Mouse (Mus musculus): ENCODE measurements at regions not wholly inside any gene's neighbourhood (a gene's known extent, or its start where the extent isn't known, plus 50 kb on each side); places are given as distances from the start of the nearest gene placed in this dataset.

- Histone ChIP-seq H3K4me2 (ENCODE audit: low read depth, low read length) (no peak overlapping the region), H3K9me3 (replicated peaks; ENCODE audit: control insufficient read depth, low read length) (no peaks in the 10 kb centered on the region), H3K27me3 (ENCODE audit: control insufficient read depth, insufficient read depth, low read length) (no peaks in the 10 kb centered on the region), H3K27ac (ENCODE audit: low read length) (no peak overlapping the region), H3K36me3 (ENCODE audit: control insufficient read depth, insufficient read depth) (no peaks in the 10 kb centered on the region), H3K9ac (ENCODE audit: low read length) (no peak overlapping the region), H3K4me1 (ENCODE audit: control insufficient read depth, insufficient read depth, low read length) (no peaks in the 10 kb centered on the region), H3K4me3 (ENCODE audit: low read length) (no peak overlapping the region)
- WGBS = 80% methylated on average over 5 of the region's 5 CpGs
- ATAC-seq (replicated peaks; ENCODE audit: extremely low read depth, insufficient read depth, low FRiP score) = no peak
Measured at GRCm38 (mm10) chr13:116619105-116619504, 309.6 kb upstream of the Isl1 start.

- Histone ChIP-seq H3K9ac (ENCODE audit: low read length) (no peak overlapping the region), H3K4me2 (ENCODE audit: low read depth, low read length) (no peak overlapping the region), H3K9me3 (replicated peaks; ENCODE audit: control insufficient read depth, low read length) (no peaks in the 10 kb centered on the region), H3K4me3 (ENCODE audit: low read length) (no peak overlapping the region), H3K36me3 (ENCODE audit: control insufficient read depth, insufficient read depth) (no peaks in the 10 kb centered on the region), H3K4me1 (ENCODE audit: control insufficient read depth, insufficient read depth, low read length) (no peaks in the 10 kb centered on the region), H3K27me3 (ENCODE audit: control insufficient read depth, insufficient read depth, low read length) (no peaks in the 10 kb centered on the region), H3K27ac (ENCODE audit: low read length) (no peak overlapping the region)
- WGBS = 83% methylated on average over 4 of the region's 4 CpGs
- ATAC-seq (replicated peaks; ENCODE audit: extremely low read depth, insufficient read depth, low FRiP score) = no peak
Measured at GRCm38 (mm10) chr13:116596346-116596745, 286.9 kb upstream of the Isl1 start.

DNA sequence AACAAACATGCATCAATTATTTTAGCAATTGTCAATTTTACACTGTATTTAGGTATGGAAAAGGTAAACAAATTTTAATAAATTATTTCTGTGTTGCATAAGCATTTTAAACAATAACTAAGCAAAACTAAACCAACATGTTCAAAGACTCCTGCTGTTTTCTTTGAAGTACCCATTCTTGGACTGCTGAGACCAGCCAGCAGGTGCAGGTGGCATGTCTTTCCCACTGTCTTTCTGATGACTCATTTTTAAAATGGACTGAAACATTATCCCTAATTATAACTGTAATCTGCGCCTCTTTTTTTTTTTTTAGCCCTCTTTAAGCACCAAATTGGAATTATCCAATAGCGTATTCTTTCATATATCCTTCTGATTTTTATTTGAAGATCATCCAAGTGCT is 286.0 kb upstream of the Isl1 start:
- H3K4me3 ChIP-seq (ENCODE audit: low read length) = no peak overlapping the region
- H3K27ac ChIP-seq (ENCODE audit: low read length) = no peak overlapping the region
- no peak for ATAC-seq (replicated peaks; ENCODE audit: extremely low read depth, insufficient read depth, low FRiP score)
- H3K9me3 ChIP-seq (replicated peaks; ENCODE audit: control insufficient read depth, low read length) = no peaks in the 10 kb centered on the region
- H3K27me3 ChIP-seq (ENCODE audit: control insufficient read depth, insufficient read depth, low read length) = no peaks in the 10 kb centered on the region
- no peaks in the 10 kb centered on the region for H3K36me3 ChIP-seq (ENCODE audit: control insufficient read depth, insufficient read depth)
- H3K4me1 ChIP-seq (ENCODE audit: control insufficient read depth, insufficient read depth, low read length) = no peaks in the 10 kb centered on the region
- H3K9ac ChIP-seq (ENCODE audit: low read length) = no peak overlapping the region
- WGBS = 83% methylated on average over 2 of the region's 2 CpGs
- H3K4me2 ChIP-seq (ENCODE audit: low read depth, low read length) = no peak overlapping the region

DNA sequence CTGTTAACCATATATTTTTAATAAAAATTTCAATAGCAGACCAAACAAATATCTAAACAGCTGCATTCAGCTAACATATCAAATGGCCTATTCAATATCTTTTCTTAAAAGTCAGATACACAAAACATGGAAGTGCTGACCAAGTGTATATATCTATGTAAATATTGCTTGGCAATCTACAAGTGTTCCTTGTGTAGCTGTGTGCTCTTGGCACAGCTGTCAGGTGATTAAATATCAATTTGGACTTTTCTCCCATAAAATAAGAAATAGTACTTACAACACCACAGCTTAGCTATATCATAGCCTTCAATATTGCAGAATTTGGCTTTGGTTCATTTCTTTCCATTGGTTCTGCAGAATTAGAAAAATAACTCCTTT is 266.5 kb upstream of the Isl1 start:
- Histone ChIP-seq H3K27ac (ENCODE audit: low read length) (no peak overlapping the region), H3K27me3 (ENCODE audit: control insufficient read depth, insufficient read depth, low read length) (no peaks in the 10 kb centered on the region), H3K9me3 (replicated peaks; ENCODE audit: control insufficient read depth, low read length) (no peaks in the 10 kb centered on the region), H3K4me2 (ENCODE audit: low read depth, low read length) (no peak overlapping the region), H3K4me3 (ENCODE audit: low read length) (no peak overlapping the region), H3K4me1 (ENCODE audit: control insufficient read depth, insufficient read depth, low read length) (no peaks in the 10 kb centered on the region), H3K9ac (ENCODE audit: low read length) (no peak overlapping the region), H3K36me3 (ENCODE audit: control insufficient read depth, insufficient read depth) (no peaks in the 10 kb centered on the region)
- no peak for ATAC-seq (replicated peaks; ENCODE audit: extremely low read depth, insufficient read depth, low FRiP score)

DNA sequence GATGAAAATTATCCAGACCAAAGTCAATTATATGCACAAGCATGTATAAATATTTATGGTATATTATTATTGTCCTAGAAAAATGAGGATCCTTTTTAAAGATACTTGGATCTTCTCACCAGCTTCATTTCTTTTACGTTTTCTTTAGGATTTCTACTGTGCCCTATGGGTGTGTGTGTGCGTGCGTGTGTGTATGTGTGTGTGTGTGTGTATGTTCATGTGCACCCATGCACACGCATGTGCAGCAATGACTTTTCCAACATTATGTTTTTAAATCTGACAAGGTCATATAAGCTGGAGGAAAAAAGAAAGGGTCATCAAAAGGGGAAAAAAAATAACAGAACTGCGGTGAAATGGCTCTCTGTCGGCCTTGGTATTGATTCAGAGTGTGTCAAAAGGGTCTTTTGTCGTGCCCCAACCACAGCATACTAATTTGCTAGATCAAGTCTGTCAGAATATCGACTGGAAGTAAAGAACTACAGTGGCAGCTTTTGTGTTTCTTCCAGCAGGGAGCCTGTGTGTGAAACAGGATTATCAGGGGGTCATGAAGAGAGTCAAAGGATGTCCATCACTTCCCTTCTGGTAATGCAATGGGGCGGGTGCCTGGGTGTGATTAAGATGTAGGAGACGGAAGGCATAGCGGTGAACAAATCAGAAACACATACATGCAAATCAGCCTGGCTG is 265.9 kb upstream of the Isl1 start:
- Histone ChIP-seq H3K9me3 (replicated peaks; ENCODE audit: control insufficient read depth, low read length) (no peaks in the 10 kb centered on the region), H3K4me2 (ENCODE audit: low read depth, low read length) (no peak overlapping the region), H3K27me3 (ENCODE audit: control insufficient read depth, insufficient read depth, low read length) (no peaks in the 10 kb centered on the region), H3K36me3 (ENCODE audit: control insufficient read depth, insufficient read depth) (no peaks in the 10 kb centered on the region), H3K4me1 (ENCODE audit: control insufficient read depth, insufficient read depth, low read length) (no peaks in the 10 kb centered on the region), H3K9ac (ENCODE audit: low read length) (no peak overlapping the region), H3K27ac (ENCODE audit: low read length) (no peak overlapping the region), H3K4me3 (ENCODE audit: low read length) (no peak overlapping the region)
- WGBS = 73% methylated on average over 11 of the region's 11 CpGs
- no peak for ATAC-seq (replicated peaks; ENCODE audit: extremely low read depth, insufficient read depth, low FRiP score)

DNA sequence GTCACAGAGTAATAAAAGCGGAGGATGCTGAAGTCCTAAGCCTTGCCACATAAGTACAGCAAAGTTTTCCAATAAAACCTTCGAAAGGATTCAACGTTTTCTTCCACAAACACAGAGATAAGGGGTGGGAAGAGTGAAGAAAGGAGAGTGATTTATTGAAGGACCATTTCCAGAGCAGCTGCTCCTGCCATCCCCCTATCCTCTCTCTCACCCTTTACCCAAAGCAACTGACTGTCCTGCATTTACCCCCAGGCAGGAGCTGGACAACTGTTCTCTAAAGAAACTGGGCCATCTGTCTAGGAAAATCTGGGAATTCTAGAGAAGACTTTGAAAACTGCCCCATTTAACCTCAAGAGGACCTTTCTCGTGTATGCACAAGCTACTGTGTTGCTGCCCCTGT is 245.6 kb upstream of the Isl1 start:
- no peak for ATAC-seq (replicated peaks; ENCODE audit: extremely low read depth, insufficient read depth, low FRiP score)
- H3K4me3 ChIP-seq (ENCODE audit: low read length) = no peak overlapping the region

GRCm38 (mm10) chr13:116535211-116535610 is 225.7 kb upstream of the Isl1 start:
- Histone ChIP-seq H3K9me3 (replicated peaks; ENCODE audit: control insufficient read depth, low read length) (no peaks in the 10 kb centered on the region), H3K4me1 (ENCODE audit: control insufficient read depth, insufficient read depth, low read length) (no peaks in the 10 kb centered on the region), H3K9ac (ENCODE audit: low read length) (no peak overlapping the region), H3K27me3 (ENCODE audit: control insufficient read depth, insufficient read depth, low read length) (no peaks in the 10 kb centered on the region), H3K4me2 (ENCODE audit: low read depth, low read length) (no peak overlapping the region), H3K4me3 (ENCODE audit: low read length) (no peak overlapping the region), H3K27ac (ENCODE audit: low read length) (no peak overlapping the region), H3K36me3 (ENCODE audit: control insufficient read depth, insufficient read depth) (no peaks in the 10 kb centered on the region)
- WGBS = 77% methylated on average over 3 of the region's 3 CpGs
- ATAC-seq (replicated peaks; ENCODE audit: extremely low read depth, insufficient read depth, low FRiP score) = no peak

More for the DNA sequence above, 245.6 kb upstream of the Isl1 start:
- Histone ChIP-seq H3K4me1 (ENCODE audit: control insufficient read depth, insufficient read depth, low read length) (no peaks in the 10 kb centered on the region), H3K4me2 (ENCODE audit: low read depth, low read length) (no peak overlapping the region), H3K27ac (ENCODE audit: low read length) (no peak overlapping the region), H3K36me3 (ENCODE audit: control insufficient read depth, insufficient read depth) (no peaks in the 10 kb centered on the region), H3K27me3 (ENCODE audit: control insufficient read depth, insufficient read depth, low read length) (no peaks in the 10 kb centered on the region), H3K9me3 (replicated peaks; ENCODE audit: control insufficient read depth, low read length) (no peaks in the 10 kb centered on the region), H3K9ac (ENCODE audit: low read length) (no peak overlapping the region)
- WGBS = 42% methylated on average over 4 of the region's 4 CpGs

- Histone ChIP-seq H3K4me3 (ENCODE audit: low read length) (no peak overlapping the region), H3K4me1 (ENCODE audit: control insufficient read depth, insufficient read depth, low read length) (no peaks in the 10 kb centered on the region), H3K9ac (ENCODE audit: low read length) (no peak overlapping the region), H3K27ac (ENCODE audit: low read length) (no peak overlapping the region), H3K36me3 (ENCODE audit: control insufficient read depth, insufficient read depth) (no peaks in the 10 kb centered on the region), H3K4me2 (ENCODE audit: low read depth, low read length) (no peak overlapping the region), H3K9me3 (replicated peaks; ENCODE audit: control insufficient read depth, low read length) (no peaks in the 10 kb centered on the region), H3K27me3 (ENCODE audit: control insufficient read depth, insufficient read depth, low read length) (no peaks in the 10 kb centered on the region)
- no peak for ATAC-seq (replicated peaks; ENCODE audit: extremely low read depth, insufficient read depth, low FRiP score)
- WGBS = 80% methylated on average over 3 of the region's 3 CpGs
Measured at GRCm38 (mm10) chr13:116533163-116533562, 223.7 kb upstream of the Isl1 start.

DNA sequence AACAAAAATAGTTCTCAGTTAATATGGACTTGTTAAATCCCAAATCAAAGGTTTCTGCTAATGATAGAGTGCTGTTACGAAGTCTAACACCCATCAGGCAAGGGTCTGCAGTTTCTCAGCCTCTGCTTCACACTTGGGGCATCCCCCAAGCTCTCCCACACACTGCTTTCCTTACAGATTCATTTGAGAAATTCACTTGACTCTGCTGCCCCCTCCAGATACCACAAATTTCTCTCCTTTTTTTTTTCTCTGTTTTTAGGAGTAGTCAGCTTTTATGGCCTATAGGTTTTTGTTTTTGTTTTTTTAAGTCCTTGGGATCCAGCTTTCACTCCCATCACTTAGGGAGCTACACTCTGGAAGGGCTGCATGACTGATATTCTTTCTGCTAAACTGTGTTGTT is 218.8 kb upstream of the Isl1 start:
- WGBS = 28% methylated on average over 1 of the region's 1 CpGs
- Histone ChIP-seq H3K4me3 (ENCODE audit: low read length) (no peak overlapping the region), H3K9me3 (replicated peaks; ENCODE audit: control insufficient read depth, low read length) (no peaks in the 10 kb centered on the region), H3K27ac (ENCODE audit: low read length) (no peak overlapping the region), H3K4me1 (ENCODE audit: control insufficient read depth, insufficient read depth, low read length) (no peaks in the 10 kb centered on the region), H3K9ac (ENCODE audit: low read length) (no peak overlapping the region), H3K4me2 (ENCODE audit: low read depth, low read length) (no peak overlapping the region), H3K27me3 (ENCODE audit: control insufficient read depth, insufficient read depth, low read length) (no peaks in the 10 kb centered on the region), H3K36me3 (ENCODE audit: control insufficient read depth, insufficient read depth) (no peaks in the 10 kb centered on the region)
- no peak for ATAC-seq (replicated peaks; ENCODE audit: extremely low read depth, insufficient read depth, low FRiP score)

Data from heart, embryonic 16.5 days (tissue).